In the genomic region with DNA sequence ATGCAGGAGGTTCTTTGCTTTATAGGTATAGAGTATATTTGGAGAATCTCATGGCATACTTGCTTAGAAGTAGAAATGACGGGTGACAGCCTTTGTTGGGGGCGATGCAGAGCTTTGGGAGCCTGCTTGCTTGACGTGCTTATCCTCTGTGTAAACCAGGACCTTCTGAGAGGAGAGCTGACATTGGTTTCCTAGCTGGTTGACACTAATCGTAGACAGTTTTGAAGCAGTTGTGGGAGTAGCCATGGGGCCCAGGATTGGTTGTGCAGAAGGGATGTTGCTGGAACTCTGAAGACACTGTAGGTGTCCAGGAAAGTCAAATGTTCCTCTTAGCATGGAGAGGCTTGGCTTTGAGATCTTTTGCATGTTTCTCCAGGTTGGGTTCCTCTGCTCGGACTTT, we compare ENCODE assay signal across 21 mouse cellular contexts. TPM values are rescaled to one million over a fixed set of nuclear protein-coding genes. Genes with fewer than 3 reads are reported as not detected.
"Had no signal": no experiment of that assay in that cellular context is flagged by ENCODE, and none has a peak within 500 bp of the region (broad histone marks: within the 10 kb centered on the region; RNA-seq: fewer than 3 reads in every experiment).

No protein-coding gene starts in this region.

- H3K27me3 ChIP-seq: kidney, embryonic 15.5 days; limb, embryonic 12.5 days; lung, embryonic 15.5 days; midbrain, embryonic 15.5 days; neural tube, embryonic 12.5 days; stomach, embryonic 15.5 days had no signal

- H3K4me1 ChIP-seq: kidney, embryonic 15.5 days; limb, embryonic 12.5 days; lung, embryonic 15.5 days; megakaryocyte, embryonic 14.5 days; midbrain, embryonic 15.5 days; neural tube, embryonic 12.5 days; stomach, embryonic 15.5 days had no signal

- H3K4me3 ChIP-seq: kidney, embryonic 15.5 days; limb, embryonic 12.5 days; lung, embryonic 15.5 days; megakaryocyte, embryonic 14.5 days; midbrain, embryonic 15.5 days; neural tube, embryonic 12.5 days; stomach, embryonic 15.5 days had no signal

- H3K36me3 ChIP-seq: kidney, embryonic 15.5 days; limb, embryonic 12.5 days; lung, embryonic 15.5 days; midbrain, embryonic 15.5 days; neural tube, embryonic 12.5 days; stomach, embryonic 15.5 days had no signal

- H3K4me2 ChIP-seq: kidney, embryonic 15.5 days; limb, embryonic 12.5 days; lung, embryonic 15.5 days; midbrain, embryonic 11.5 days; midbrain, embryonic 15.5 days; neural tube, embryonic 12.5 days; stomach, embryonic 15.5 days had no signal

- H3K27ac ChIP-seq: kidney, embryonic 15.5 days; limb, embryonic 12.5 days; lung, embryonic 15.5 days; macrophage; midbrain, embryonic 15.5 days; neural tube, embryonic 12.5 days; stomach, embryonic 15.5 days had no signal

- ATAC-seq: midbrain, embryonic 15.5 days had no signal

- H3K9me3 ChIP-seq: kidney, embryonic 15.5 days; limb, embryonic 12.5 days; lung, embryonic 15.5 days; megakaryocyte, embryonic 14.5 days; midbrain, embryonic 15.5 days; neural tube, embryonic 12.5 days; stomach, embryonic 15.5 days had no signal

- H3K9ac ChIP-seq: kidney, embryonic 15.5 days; limb, embryonic 12.5 days; lung, embryonic 15.5 days; midbrain, embryonic 15.5 days; neural tube, embryonic 12.5 days; stomach, embryonic 15.5 days had no signal

- DNase-seq: kidney, adult 2 months; kidney, postnatal 14 days; lung, postnatal 14 days; right cerebral cortex, postnatal 4 days; spleen, adult 18-20 months; thymus, adult 2 months; thymus, postnatal 25 days had no signal

RNA-seq across cellular contexts. Expression of gene Fam205c, which starts 5.8 kb away (rescaled TPM):
- total RNA-seq: liver, adult 2 months; monocyte, adult 5-6 weeks; neutrophil, adult 5-6 weeks had no signal
- polyA plus RNA-seq: kidney, adult 2 months; large intestine, adult 2 months; limb, embryonic 12.5 days; liver, adult 2 months; macrophage; thymus, adult 2 months had no signal

RNA-seq across cellular contexts. Expression of gene Gm12394, which starts 11.6 kb away (rescaled TPM):
- total RNA-seq: liver, adult 2 months; monocyte, adult 5-6 weeks; neutrophil, adult 5-6 weeks had no signal
- polyA plus RNA-seq: kidney, adult 2 months; large intestine, adult 2 months; liver, adult 2 months; macrophage; stomach, embryonic 15.5 days; thymus, adult 2 months had no signal

RNA-seq across cellular contexts. Expression of gene Fam205a1, which starts 14.5 kb away (rescaled TPM):
- total RNA-seq: layer of hippocampus, adult 8-10 months; liver, adult 2 months; monocyte, adult 5-6 weeks; neutrophil, adult 5-6 weeks had no signal
- polyA plus RNA-seq: kidney, embryonic 15.5 days; limb, embryonic 12.5 days; liver, adult 2 months; lung, embryonic 15.5 days; macrophage; midbrain, embryonic 15.5 days; stomach, embryonic 15.5 days had no signal

RNA-seq across cellular contexts. Expression of gene Phf24, which starts 48.3 kb away (rescaled TPM):
- total RNA-seq: monocyte, adult 5-6 weeks; neutrophil, adult 5-6 weeks had no signal
- polyA plus RNA-seq: macrophage had no signal
